ENCODE assay signal across 15 mouse cellular contexts in the genomic region with DNA sequence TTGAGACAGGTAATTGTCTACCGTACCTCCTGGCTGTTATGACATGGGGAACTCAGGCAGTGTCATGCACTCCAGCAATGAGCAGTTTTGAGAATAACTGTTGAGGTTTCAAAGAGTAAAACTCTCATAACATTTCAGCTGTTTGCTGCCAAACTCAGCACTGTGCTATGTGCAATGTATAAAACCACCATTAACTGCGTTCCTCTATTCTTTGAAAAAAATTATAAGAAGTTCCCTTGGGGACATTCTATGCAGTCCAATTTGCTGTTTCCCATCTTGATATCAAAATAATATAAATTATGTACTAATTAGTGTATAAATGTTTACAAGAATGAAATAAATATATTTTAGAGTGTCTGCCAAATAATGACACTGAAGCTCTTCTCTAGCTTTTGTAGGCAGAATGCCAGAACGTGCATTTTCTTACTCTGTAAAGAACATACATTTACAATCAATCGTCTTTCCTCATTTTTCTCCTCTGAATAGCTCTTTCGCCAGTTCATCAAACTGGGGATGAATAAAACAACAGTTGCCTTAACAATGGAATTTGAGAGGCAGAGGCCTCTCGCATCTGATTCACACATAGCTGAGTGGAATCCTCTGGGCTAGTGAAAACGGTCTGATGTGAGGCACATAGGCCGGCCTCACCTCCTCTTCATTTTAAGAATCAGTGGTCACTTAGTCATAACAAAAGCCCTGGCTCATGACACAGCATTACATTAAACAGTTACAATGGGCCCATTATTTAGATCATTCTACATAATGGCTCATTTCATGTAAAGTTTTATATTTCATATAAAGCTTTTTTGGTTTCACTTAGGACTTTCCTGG.
"Had no signal": no experiment of that assay in that cellular context is flagged by ENCODE, and none has a peak within 500 bp of the region (broad histone marks: within the 10 kb centered on the region; RNA-seq: fewer than 3 reads in every experiment).

No protein-coding gene starts in this region.

- H3K9ac ChIP-seq: intestine, embryonic 15.5 days; liver, embryonic 13.5 days; midbrain, embryonic 12.5 days; midbrain, embryonic 15.5 days; neural tube, embryonic 13.5 days had no signal

- H3K4me1 ChIP-seq: intestine, embryonic 15.5 days; liver, embryonic 13.5 days; midbrain, embryonic 12.5 days; midbrain, embryonic 15.5 days; neural tube, embryonic 13.5 days had no signal

- H3K4me2 ChIP-seq: intestine, embryonic 15.5 days; liver, embryonic 13.5 days; midbrain, embryonic 12.5 days; midbrain, embryonic 15.5 days; neural tube, embryonic 13.5 days had no signal

- DNase-seq: kidney, adult 11 months; kidney, adult 8-10 months; kidney, postnatal 25 days; layer of hippocampus, adult 9-11 months; liver, embryonic 13.5 days; lung, postnatal 10 days; lung, postnatal 4 days; retina, postnatal 1 day; thymus, adult 18-20 months; thymus, postnatal 36 days had no signal

- ATAC-seq: intestine, embryonic 15.5 days; midbrain, embryonic 15.5 days had no signal

- H3K27me3 ChIP-seq: intestine, embryonic 15.5 days; liver, embryonic 13.5 days; midbrain, embryonic 12.5 days; midbrain, embryonic 15.5 days; neural tube, embryonic 13.5 days had no signal

- H3K36me3 ChIP-seq: intestine, embryonic 15.5 days; liver, embryonic 13.5 days; midbrain, embryonic 12.5 days; midbrain, embryonic 15.5 days; neural tube, embryonic 13.5 days had no signal

- H3K4me3 ChIP-seq: intestine, embryonic 15.5 days; layer of hippocampus, adult 2 months; liver, embryonic 13.5 days; midbrain, embryonic 12.5 days; midbrain, embryonic 15.5 days; neural tube, embryonic 13.5 days had no signal

- H3K27ac ChIP-seq: intestine, embryonic 15.5 days; layer of hippocampus, adult 2 months; liver, embryonic 13.5 days; midbrain, embryonic 12.5 days; midbrain, embryonic 15.5 days; neural tube, embryonic 13.5 days had no signal

- H3K9me3 ChIP-seq: intestine, embryonic 15.5 days; liver, embryonic 13.5 days; midbrain, embryonic 12.5 days; midbrain, embryonic 15.5 days; neural tube, embryonic 13.5 days had no signal
